Mouse (Mus musculus): ENCODE results near the gene Vmn1r149. TPM values are rescaled to one million over a fixed set of nuclear protein-coding genes. Genes with fewer than 3 reads are reported as not detected.

Vmn1r149 gene
- not detected for polyA plus RNA-seq (2017; shearing (Covaris generic))

GRCm38 (mm10) chr7:22438129-22438528 is at the start of gene Vmn1r149:
Gene Vmn1r149 (minus strand): TSS chr7:22438229.

GRCm38 (mm10) chr7:22463975-22464374 is 25.9 kb upstream of the Vmn1r149 start, which contains the start of gene Gm10665:
Gene Gm10665 (minus strand): TSS chr7:22464075.

GRCm38 (mm10) chr7:22413283-22413682 is 24.7 kb downstream of the Vmn1r149 start, which contains the start of gene Vmn1r148:
Gene Vmn1r148 (plus strand): TSS chr7:22413583.

Other genes starting within 250 kb of the Vmn1r149 start
- gene Vmn1r143, start 248.9 kb downstream of the Vmn1r149 start, polyA plus RNA-seq (2017; shearing (Covaris generic)), result not detected
- not detected for gene Gm8653, start 237.0 kb downstream of the Vmn1r149 start, polyA plus RNA-seq (2017; shearing (Covaris generic))
- gene Gm8453, start 208.7 kb downstream of the Vmn1r149 start, polyA plus RNA-seq (2017; shearing (Covaris generic)), result not detected
- not detected for gene Gm4187, start 108.5 kb downstream of the Vmn1r149 start, polyA plus RNA-seq (2017; shearing (Covaris generic))
- gene Gm8660, start 67.2 kb downstream of the Vmn1r149 start, polyA plus RNA-seq (2017; shearing (Covaris generic)), result not detected
- not detected for gene Vmn1r148, start 24.6 kb downstream of the Vmn1r149 start, polyA plus RNA-seq (2017; shearing (Covaris generic))
- gene Gm10665, start 25.8 kb upstream of the Vmn1r149 start, polyA plus RNA-seq (2017; shearing (Covaris generic)), result not detected
- gene Vmn1r151, start 61.4 kb upstream of the Vmn1r149 start, polyA plus RNA-seq (2017; shearing (Covaris generic)), result not detected
- not detected for gene Vmn1r152, start 84.7 kb upstream of the Vmn1r149 start, polyA plus RNA-seq (2017; shearing (Covaris generic))
- not detected for gene Gm8677, start 96.7 kb upstream of the Vmn1r149 start, polyA plus RNA-seq (2017; shearing (Covaris generic))
- gene Gm4201, start 127.1 kb upstream of the Vmn1r149 start, polyA plus RNA-seq (2017; shearing (Covaris generic)), result not detected
- gene Gm4565, start 149.9 kb upstream of the Vmn1r149 start, polyA plus RNA-seq (2017; shearing (Covaris generic)), result not detected
- gene Vmn1r155, start 219.8 kb upstream of the Vmn1r149 start, polyA plus RNA-seq (2017; shearing (Covaris generic)), result not detected